Mouse (Mus musculus) megakaryocyte, embryonic 14.5 days (primary cell): ENCODE measurements around the gene Rnf121.

ENCODE experiments used
- FLI1 ChIP-seq: IDR thresholded peaks from 2 replicates; pipeline ENCODE4 v1.6.1; 2012; ENCODE audit warnings: low read length, inconsistent platforms, mixed read lengths
- GATA1 ChIP-seq: IDR thresholded peaks from 3 replicates; pipeline ENCODE4 v1.6.1; 2012; ENCODE audit warnings: mixed read lengths, low read length, inconsistent platforms, borderline replicate concordance

DNA sequence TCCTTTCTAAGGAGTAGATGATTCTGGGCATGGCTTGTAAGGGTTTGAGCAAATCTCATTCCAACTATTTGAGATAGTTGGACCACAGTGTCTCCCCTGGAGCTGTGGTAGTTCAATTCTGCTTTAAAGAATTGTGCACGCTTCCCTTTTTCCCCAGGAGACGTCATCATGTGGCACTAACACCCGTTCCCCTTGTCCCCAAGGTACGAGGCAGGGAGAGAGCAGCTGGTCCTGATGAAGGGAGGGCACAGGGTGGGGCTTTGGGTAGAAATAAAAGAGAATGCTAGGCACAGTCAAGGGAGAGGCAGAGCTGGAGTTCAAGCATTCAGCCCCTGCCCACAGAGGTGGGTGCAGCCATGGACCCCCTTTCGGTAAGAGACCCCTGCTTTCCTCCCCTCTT lies 17.5 kb upstream of the Rnf121 start, which contains the start of gene Trpc2:
- TF ChIP-seq GATA1 (no peak), FLI1 (no peak)
